Mouse (Mus musculus): ENCODE measurements at regions not wholly inside any gene's neighbourhood (a gene's known extent, or its start where the extent isn't known, plus 50 kb on each side); places are given as distances from the start of the nearest gene placed in this dataset.
"Not testable (repeated sequence)": the region's sequence is repeated elsewhere in the genome, so short reads cannot be mapped to it uniquely, and the experiment has no call there.

GRCm38 (mm10) chr17:47269053-47269891 is 99.4 kb upstream of the Mrps10 start:
- DNase-seq: no peak

GRCm38 (mm10) chr17:47267843-47268242 is 100.8 kb upstream of the Mrps10 start:
- no peak for DNase-seq

- no peak for DNase-seq
Observed at GRCm38 (mm10) chr17:47267076-47267475, 101.6 kb upstream of the Mrps10 start.

GRCm38 (mm10) chr17:47266335-47266734 is 102.4 kb upstream of the Mrps10 start:
- no peak for DNase-seq

- no peak for DNase-seq
Observed at GRCm38 (mm10) chr17:47262986-47263385, 105.7 kb upstream of the Mrps10 start.

- no peak for DNase-seq
Observed at GRCm38 (mm10) chr17:47262141-47262540, 106.5 kb upstream of the Mrps10 start.

- DNase-seq: no peak
Observed at GRCm38 (mm10) chr17:47260976-47261375, 107.7 kb upstream of the Mrps10 start.

- no peak for DNase-seq
Observed at GRCm38 (mm10) chr17:47258296-47258695, 110.4 kb upstream of the Mrps10 start.

GRCm38 (mm10) chr17:47255209-47255608 is 113.5 kb upstream of the Mrps10 start:
- no peak for DNase-seq

- no peak for DNase-seq
Observed at GRCm38 (mm10) chr17:47254026-47254425, 114.7 kb upstream of the Mrps10 start.

GRCm38 (mm10) chr17:47250001-47250400 is 118.7 kb upstream of the Mrps10 start:
- no peak for DNase-seq

- no peak for DNase-seq
Observed at GRCm38 (mm10) chr17:47249176-47249575, 119.5 kb upstream of the Mrps10 start.

- DNase-seq: no peak
Observed at GRCm38 (mm10) chr17:47248053-47248452, 120.6 kb upstream of the Mrps10 start.

- no peak for DNase-seq
Observed at GRCm38 (mm10) chr17:47247516-47247915, 121.2 kb upstream of the Mrps10 start.

- no peak for DNase-seq
Observed at GRCm38 (mm10) chr17:47246605-47247004, 122.1 kb upstream of the Mrps10 start.

- DNase-seq: no peak
Observed at GRCm38 (mm10) chr17:47245635-47246034, 123.1 kb upstream of the Mrps10 start.

- no peak for DNase-seq
Observed at GRCm38 (mm10) chr17:47239086-47239485, 129.6 kb upstream of the Mrps10 start.

GRCm38 (mm10) chr17:47237881-47238280 is 130.8 kb upstream of the Mrps10 start:
- not testable (repeated sequence) for DNase-seq

- no peak for DNase-seq
Observed at GRCm38 (mm10) chr17:47234343-47234742, 134.3 kb upstream of the Mrps10 start.

- no peak for DNase-seq
Observed at GRCm38 (mm10) chr17:47233003-47233678, 135.5 kb upstream of the Mrps10 start.

GRCm38 (mm10) chr17:47230715-47231114 is 138.0 kb upstream of the Mrps10 start:
- no peak for DNase-seq

GRCm38 (mm10) chr17:47226391-47226790 is 142.3 kb upstream of the Mrps10 start:
- DNase-seq: no peak

GRCm38 (mm10) chr17:47225306-47226269 is 143.1 kb upstream of the Mrps10 start:
- no peak for DNase-seq
